Mouse (Mus musculus) forebrain, postnatal 0 days (tissue): ENCODE data around the gene Cdkl1. TPM values are rescaled to one million over a fixed set of nuclear protein-coding genes. Genes with fewer than 3 reads are reported as not detected.

ENCODE experiments used
- ATAC-seq: fragments of 200-750 bp; cut with Nextera tagmentation; 2 replicates; pipeline ENCODE4 v1.8.0; 2017; ENCODE audit warnings: mild to moderate bottlenecking, moderate library complexity
- DNase-seq: peaks from one replicate; pipeline ENCODE4 v3.0.0-alpha.2; 2015
- H3K27ac ChIP-seq: fragments of 300-500 bp; sonication (generic); 2 replicates; pipeline ENCODE4 v1.5.1; 2014; ENCODE audit warnings: low read depth, mild to moderate bottlenecking, antibody characterized with exemption, low read length, moderate library complexity, mixed read lengths
- H3K27me3 ChIP-seq: fragments of 300-500 bp; sonication (generic); 2 replicates; pipeline ENCODE4 v1.6.1; 2014; ENCODE audit warnings: mild to moderate bottlenecking, low read length, mixed read lengths; ENCODE audit not compliant: insufficient read depth
- H3K36me3 ChIP-seq: fragments of 300-500 bp; sonication (generic); 2 replicates; pipeline ENCODE4 v1.6.1; 2014; ENCODE audit warnings: mild to moderate bottlenecking, moderate library complexity; ENCODE audit not compliant: insufficient read depth
- H3K4me1 ChIP-seq: fragments of 300-500 bp; sonication (generic); 2 replicates; pipeline ENCODE4 v1.6.1; 2014; ENCODE audit warnings: antibody characterized with exemption; ENCODE audit not compliant: insufficient read depth
- H3K4me2 ChIP-seq: fragments of 300-500 bp; sonication (generic); 2 replicates; pipeline ENCODE4 v1.6.1; 2014; ENCODE audit warnings: low read depth, mild to moderate bottlenecking, moderate library complexity
- H3K4me3 ChIP-seq: fragments of 300-500 bp; sonication (generic); 2 replicates; pipeline ENCODE4 v1.5.1; 2014; ENCODE audit warnings: low read depth, low read length, mixed read lengths
- H3K9ac ChIP-seq: fragments of 300-500 bp; sonication (generic); 2 replicates; pipeline ENCODE4 v1.6.1; 2014; ENCODE audit warnings: mild to moderate bottlenecking
- H3K9me3 ChIP-seq: fragments of 300-500 bp; sonication (generic); 2 replicates; pipeline ENCODE4 v1.6.1; 2016; ENCODE audit warnings: low read length
- CTCF ChIP-seq: sonication (generic); IDR thresholded peaks from 2 replicates; pipeline ENCODE4 v1.5.1; 2016; ENCODE audit warnings: antibody characterized with exemption, control low read depth, low read depth
- WGBS: fragments of 180-500 bp; shearing (Covaris S2); extraction: QIAGEN DNeasy Blood & Tissue Kit; methylation state at CpG from one replicate; pipeline ENCODE4 v1.1.7; 2014; 5-methylcytosine and 5-hydroxymethylcytosine counted together
- polyA plus RNA-seq: library from polyadenylated mRNA; unstranded; fragments of >200 nt; fragmentation: Nextera tagmentation; extraction: Ambion mirVana; gene quantifications from 2 replicates; pipeline ENCODE4 v1.2.1, GENCODE M21; 2015
- total RNA-seq: library from RNA; depleted of rRNA; stranded (reverse); fragments of >200 nt; gene quantifications from 2 replicates; pipeline ENCODE4 v1.2.3, GENCODE M21; 2014

Gene Cdkl1
- total and polyA plus RNA-seq, 2 experiments from 2014 or later = 16.9 to 35.7 TPM

GRCm38 (mm10) chr12:69759267-69759885 lies 31.7 kb downstream of the Cdkl1 start:
- no peaks in the 10 kb centered on the region for H3K36me3 ChIP-seq
- H3K9ac ChIP-seq = no peak overlapping the region
- WGBS = 63% methylated on average over 7 of the region's 7 CpGs
- no peaks in the 10 kb centered on the region for H3K9me3 ChIP-seq
- H3K4me3 ChIP-seq = no peak overlapping the region
- H3K27ac ChIP-seq = no peak overlapping the region
- no peak for ATAC-seq
- H3K27me3 ChIP-seq = no peaks in the 10 kb centered on the region
- TF ChIP-seq CTCF = no peak
- no peak overlapping the region for H3K4me2 ChIP-seq
- H3K4me1 ChIP-seq = peaks cover 11% of the 10 kb centered on the region; the same call in 1 of the 2 replicates
- no peak for DNase-seq

- peak overlapping the region; percentile 41 for H3K4me2 ChIP-seq
- TF ChIP-seq CTCF = no peak
- no peaks in the 10 kb centered on the region for H3K9me3 ChIP-seq
- 0 out of 2 replicates have a peak, but pooled peaks have one; percentile 33 for ATAC-seq
- 0 out of 2 replicates have a peak overlapping the region, but pooled peaks have one; percentile 21 for H3K27ac ChIP-seq
- no peaks in the 10 kb centered on the region for H3K36me3 ChIP-seq
- H3K4me1 ChIP-seq = peaks cover 11% of the 10 kb centered on the region; the same call in 1 of the 2 replicates
- WGBS = 14% methylated on average over 22 of the region's 22 CpGs
- no peak for DNase-seq
- no peak overlapping the region; the same call in 1 of the 2 replicates for H3K4me3 ChIP-seq
- no peak overlapping the region for H3K9ac ChIP-seq
- H3K27me3 ChIP-seq = no peaks in the 10 kb centered on the region
Observed at GRCm38 (mm10) chr12:69758221-69759185, 32.6 kb downstream of the Cdkl1 start.

- no peak overlapping the region for H3K27ac ChIP-seq
- H3K4me2 ChIP-seq = peak overlapping the region; percentile 41
- no peak overlapping the region; the same call in 1 of the 2 replicates for H3K4me3 ChIP-seq
- peak; percentile 70 for TF ChIP-seq CTCF
- DNase-seq (peak; percentile 71), ATAC-seq (peak; percentile 80)
- 0 out of 2 replicates have a peak overlapping the region, but pooled peaks have one; percentile 14 for H3K9ac ChIP-seq
- no peaks in the 10 kb centered on the region for H3K36me3 ChIP-seq
- no peaks in the 10 kb centered on the region for H3K27me3 ChIP-seq
- peaks cover 11% of the 10 kb centered on the region; the same call in 1 of the 2 replicates for H3K4me1 ChIP-seq
- WGBS = 14% methylated on average over 22 of the region's 22 CpGs
- no peaks in the 10 kb centered on the region for H3K9me3 ChIP-seq
Observed at GRCm38 (mm10) chr12:69757418-69758141, 33.5 kb downstream of the Cdkl1 start.

- Histone ChIP-seq H3K36me3 (no peaks in the 10 kb centered on the region), H3K9ac (no peak overlapping the region), H3K27me3 (no peaks in the 10 kb centered on the region), H3K4me1 (peaks cover 9% of the 10 kb centered on the region; the same call in 1 of the 2 replicates), H3K4me2 (no peak overlapping the region), H3K9me3 (no peaks in the 10 kb centered on the region), H3K4me3 (no peak overlapping the region), H3K27ac (no peak overlapping the region)
- no peak for TF ChIP-seq CTCF
- DNase-seq (no peak), ATAC-seq (no peak)
- 80% methylated on average over 5 of the region's 5 CpGs for WGBS
Observed at GRCm38 (mm10) chr12:69756015-69756414, 35.1 kb downstream of the Cdkl1 start.

- DNase-seq (no peak), ATAC-seq (no peak)
- Histone ChIP-seq H3K36me3 (no peaks in the 10 kb centered on the region), H3K4me3 (no peak overlapping the region), H3K4me1 (peaks cover 8% of the 10 kb centered on the region; the same call in 1 of the 2 replicates), H3K4me2 (no peak overlapping the region), H3K27ac (no peak overlapping the region), H3K9me3 (no peaks in the 10 kb centered on the region), H3K9ac (no peak overlapping the region), H3K27me3 (no peaks in the 10 kb centered on the region)
- no peak for TF ChIP-seq CTCF
- WGBS = 78% methylated on average over 5 of the region's 5 CpGs
Observed at GRCm38 (mm10) chr12:69753936-69754335, 37.1 kb downstream of the Cdkl1 start.

GRCm38 (mm10) chr12:69751864-69752341 lies 39.2 kb downstream of the Cdkl1 start:
- WGBS = 54% methylated on average over 10 of the region's 10 CpGs
- no peak overlapping the region for H3K27ac ChIP-seq
- ATAC-seq (peak; percentile 23; the same call in 1 of the 2 replicates), DNase-seq (no peak)
- no peaks in the 10 kb centered on the region for H3K36me3 ChIP-seq
- H3K9me3 ChIP-seq = no peaks in the 10 kb centered on the region
- H3K4me2 ChIP-seq = no peak overlapping the region
- H3K9ac ChIP-seq = no peak overlapping the region
- TF ChIP-seq CTCF = 0 out of 2 replicates have a peak, but pooled peaks have one; percentile 4
- no peak overlapping the region for H3K4me3 ChIP-seq
- H3K4me1 ChIP-seq = no peaks in the 10 kb centered on the region
- no peaks in the 10 kb centered on the region for H3K27me3 ChIP-seq
